Mouse (Mus musculus): Measurements from ENCODE around the gene Nrsn2. TPM values are rescaled to one million over a fixed set of nuclear protein-coding genes. Genes with fewer than 3 reads are reported as not detected.
A peak's percentile ranks its signal among the peaks of the same experiment; 100 is the strongest.

Nrsn2 gene
- polyA plus RNA-seq, 1 experiment from 2014 or later: 6.2 TPM

DNA sequence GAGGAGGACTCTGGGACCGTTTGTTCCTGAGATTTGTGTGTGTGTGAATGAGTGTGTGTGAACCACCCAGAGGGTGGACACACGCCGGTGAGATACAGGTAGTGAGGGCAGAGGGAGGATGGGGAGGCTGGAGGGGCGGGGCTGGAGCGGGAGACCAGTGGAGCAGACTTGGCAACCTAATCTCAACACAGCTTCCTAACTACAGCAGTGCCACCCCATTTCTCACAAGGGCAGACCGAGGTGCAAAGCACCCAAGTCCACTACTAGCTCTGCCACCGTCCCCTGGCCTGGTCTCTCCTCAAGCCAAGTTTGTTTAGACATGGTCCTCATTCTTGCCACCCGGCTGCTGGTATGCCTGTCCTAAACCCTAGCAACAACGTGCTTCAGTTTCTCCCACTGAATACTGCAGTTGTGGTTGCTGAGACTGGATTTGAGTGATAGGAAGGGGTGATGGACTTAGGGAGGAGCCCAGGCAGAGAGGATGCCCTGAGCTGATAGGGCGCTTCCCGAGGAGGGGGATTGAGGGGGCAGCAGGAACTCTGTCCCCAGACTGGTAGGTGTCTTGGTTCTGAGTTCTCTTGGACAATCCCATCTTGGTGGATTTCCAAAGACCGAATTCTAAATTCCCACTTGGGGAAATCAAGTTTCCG, 19.0 kb upstream of the Nrsn2 start:
- ATAC-seq (ENCODE audit: low FRiP score) (no peak), DNase-seq (ENCODE audit: low spot score, missing footprints) (peak; percentile 94)
- H3K4me1 ChIP-seq (ENCODE audit: control insufficient read depth, insufficient read depth, low read length): peaks cover 34% of the 10 kb centered on the region
- WGBS: 20% methylated on average over 13 of the region's 13 CpGs
- peak overlapping the region; percentile 9; the same call in 1 of the 2 replicates for H3K27ac ChIP-seq (ENCODE audit: low read depth, low read length)
- H3K9me3 ChIP-seq (ENCODE audit: control insufficient read depth, low read length): no peaks in the 10 kb centered on the region
- peak overlapping the region; percentile 98 for H3K9ac ChIP-seq (ENCODE audit: low read length)
- peak overlapping the region; percentile 90 for H3K4me3 ChIP-seq (ENCODE audit: low read depth, low read length)
- H3K36me3 ChIP-seq (ENCODE audit: control insufficient read depth, insufficient read depth, low read length): no peaks in the 10 kb centered on the region
- H3K27me3 ChIP-seq (ENCODE audit: control insufficient read depth, insufficient read depth, low read length): no peaks in the 10 kb centered on the region
- H3K4me2 ChIP-seq: peak overlapping the region; percentile 92

GRCm38 (mm10) chr2:152393225-152394017, 17.0 kb upstream of the Nrsn2 start:
- no peak overlapping the region for H3K4me3 ChIP-seq (ENCODE audit: low read depth, low read length)
- no peaks in the 10 kb centered on the region for H3K9me3 ChIP-seq (ENCODE audit: control insufficient read depth, low read length)
- H3K9ac ChIP-seq (ENCODE audit: low read length): no peak overlapping the region
- no peaks in the 10 kb centered on the region for H3K27me3 ChIP-seq (ENCODE audit: control insufficient read depth, insufficient read depth, low read length)
- no peak overlapping the region for H3K27ac ChIP-seq (ENCODE audit: low read depth, low read length)
- ATAC-seq (ENCODE audit: low FRiP score): no peak
- WGBS: 45% methylated on average over 9 of the region's 9 CpGs
- no peak overlapping the region for H3K4me2 ChIP-seq
- H3K4me1 ChIP-seq (ENCODE audit: control insufficient read depth, insufficient read depth, low read length): peaks cover 21% of the 10 kb centered on the region
- H3K36me3 ChIP-seq (ENCODE audit: control insufficient read depth, insufficient read depth, low read length): no peaks in the 10 kb centered on the region
- peak; percentile 79 for DNase-seq (ENCODE audit: low spot score, missing footprints)

GRCm38 (mm10) chr2:152392786-152393185, 16.3 kb upstream of the Nrsn2 start:
- H3K9ac ChIP-seq (ENCODE audit: low read length): no peak overlapping the region
- ATAC-seq (ENCODE audit: low FRiP score): no peak
- 8% methylated on average over 3 of the region's 3 CpGs for WGBS
- no peaks in the 10 kb centered on the region for H3K36me3 ChIP-seq (ENCODE audit: control insufficient read depth, insufficient read depth, low read length)
- H3K4me1 ChIP-seq (ENCODE audit: control insufficient read depth, insufficient read depth, low read length): peaks cover 19% of the 10 kb centered on the region
- DNase-seq (ENCODE audit: low spot score, missing footprints): peak; percentile 90
- H3K4me2 ChIP-seq: no peak overlapping the region
- no peak overlapping the region for H3K4me3 ChIP-seq (ENCODE audit: low read depth, low read length)
- no peaks in the 10 kb centered on the region for H3K9me3 ChIP-seq (ENCODE audit: control insufficient read depth, low read length)
- H3K27ac ChIP-seq (ENCODE audit: low read depth, low read length): no peak overlapping the region
- no peaks in the 10 kb centered on the region for H3K27me3 ChIP-seq (ENCODE audit: control insufficient read depth, insufficient read depth, low read length)

- 88% methylated on average over 4 of the region's 4 CpGs for WGBS
- Histone ChIP-seq H3K4me1 (ENCODE audit: control insufficient read depth, insufficient read depth, low read length) (no peaks in the 10 kb centered on the region), H3K4me3 (ENCODE audit: low read depth, low read length) (no peak overlapping the region), H3K9me3 (ENCODE audit: control insufficient read depth, low read length) (no peaks in the 10 kb centered on the region), H3K9ac (ENCODE audit: low read length) (no peak overlapping the region), H3K36me3 (ENCODE audit: control insufficient read depth, insufficient read depth, low read length) (no peaks in the 10 kb centered on the region), H3K27me3 (ENCODE audit: control insufficient read depth, insufficient read depth, low read length) (no peaks in the 10 kb centered on the region), H3K27ac (ENCODE audit: low read depth, low read length) (no peak overlapping the region), H3K4me2 (no peak overlapping the region)
- peak; percentile 8 for DNase-seq (ENCODE audit: low spot score, missing footprints)
- ATAC-seq (ENCODE audit: low FRiP score): no peak
These were observed 7.8 kb upstream of the Nrsn2 start for GRCm38 (mm10) chr2:152384191-152384590.

DNA sequence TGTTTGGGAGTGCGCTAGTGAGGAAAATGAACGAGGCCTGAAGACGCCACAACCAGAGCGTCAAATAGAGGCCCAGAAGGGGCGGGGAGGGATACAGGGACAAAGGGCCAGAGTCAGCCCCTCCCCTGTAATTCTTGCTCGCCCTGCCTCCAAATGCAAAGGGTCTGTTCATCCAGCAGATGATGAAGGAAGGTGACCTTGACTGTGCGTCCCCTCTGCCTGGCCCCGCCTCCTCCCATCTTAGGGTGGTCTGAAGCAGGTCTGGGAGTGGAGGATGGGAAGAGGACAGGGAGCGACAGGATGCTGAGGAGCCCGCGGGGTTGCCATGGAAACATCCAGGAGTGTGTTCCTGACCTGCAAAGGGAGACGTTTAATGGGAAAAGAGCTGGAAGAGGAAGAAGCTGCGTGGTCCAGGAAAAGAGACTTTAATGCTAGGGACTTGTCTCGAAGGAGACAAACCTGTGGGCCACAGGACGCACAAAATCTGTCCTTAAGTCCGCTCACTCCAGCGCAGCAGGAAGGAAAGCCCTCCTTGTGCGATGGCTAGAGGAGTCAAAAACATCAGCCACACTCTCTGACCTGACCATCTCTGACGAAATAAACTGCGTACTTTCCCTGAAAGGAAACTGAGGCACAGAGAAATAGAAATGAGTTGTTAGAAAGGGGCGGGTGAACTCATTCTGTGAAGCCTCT, 640 bp downstream of the Nrsn2 start:
- Histone ChIP-seq H3K27ac (ENCODE audit: low read depth, low read length) (peak overlapping the region; percentile 72), H3K9ac (ENCODE audit: low read length) (peak overlapping the region; percentile 28), H3K36me3 (ENCODE audit: control insufficient read depth, insufficient read depth, low read length) (no peaks in the 10 kb centered on the region), H3K9me3 (ENCODE audit: control insufficient read depth, low read length) (no peaks in the 10 kb centered on the region), H3K4me3 (ENCODE audit: low read depth, low read length) (peak overlapping the region; percentile 16), H3K4me2 (peak overlapping the region; percentile 44), H3K27me3 (ENCODE audit: control insufficient read depth, insufficient read depth, low read length) (peaks cover 5% of the 10 kb centered on the region; the same call in 1 of the 2 replicates), H3K4me1 (ENCODE audit: control insufficient read depth, insufficient read depth, low read length) (peaks cover 14% of the 10 kb centered on the region)
- WGBS: 2% methylated on average over 21 of the region's 21 CpGs
- DNase-seq (ENCODE audit: low spot score, missing footprints) (peak; percentile 89), ATAC-seq (ENCODE audit: low FRiP score) (peak; percentile 91)

- Histone ChIP-seq H3K27me3 (ENCODE audit: control insufficient read depth, insufficient read depth, low read length) (peaks cover 5% of the 10 kb centered on the region; the same call in 1 of the 2 replicates), H3K27ac (ENCODE audit: low read depth, low read length) (no peak overlapping the region), H3K9me3 (ENCODE audit: control insufficient read depth, low read length) (no peaks in the 10 kb centered on the region), H3K36me3 (ENCODE audit: control insufficient read depth, insufficient read depth, low read length) (no peaks in the 10 kb centered on the region), H3K4me3 (ENCODE audit: low read depth, low read length) (no peak overlapping the region), H3K9ac (ENCODE audit: low read length) (no peak overlapping the region), H3K4me1 (ENCODE audit: control insufficient read depth, insufficient read depth, low read length) (peaks cover 14% of the 10 kb centered on the region), H3K4me2 (no peak overlapping the region)
- DNase-seq (ENCODE audit: low spot score, missing footprints) (no peak), ATAC-seq (ENCODE audit: low FRiP score) (no peak)
- WGBS: 89% methylated on average over 9 of the region's 9 CpGs
These were observed 2.9 kb downstream of the Nrsn2 start for GRCm38 (mm10) chr2:152373547-152373946.

DNA sequence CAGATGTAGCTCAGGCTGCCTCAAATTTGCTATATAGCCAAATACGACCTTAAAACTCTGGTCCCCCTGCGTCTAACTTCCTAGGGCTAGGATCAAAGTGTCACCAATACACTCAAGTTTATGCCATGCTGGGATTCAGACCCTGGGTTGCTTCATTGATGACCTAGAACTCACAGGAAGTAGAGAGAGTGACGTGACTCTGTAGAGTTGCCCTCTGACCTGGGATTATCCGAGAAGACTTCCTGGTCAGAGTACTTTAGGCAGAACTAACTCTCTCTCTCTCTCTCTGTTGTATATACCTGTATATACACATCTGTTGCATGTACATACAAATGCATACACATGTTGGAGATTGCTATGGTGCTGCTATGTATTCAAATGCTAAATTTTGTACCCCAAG, 3.8 kb downstream of the Nrsn2 start:
- H3K9me3 ChIP-seq (ENCODE audit: control insufficient read depth, low read length): no peaks in the 10 kb centered on the region
- H3K27me3 ChIP-seq (ENCODE audit: control insufficient read depth, insufficient read depth, low read length): peaks cover 5% of the 10 kb centered on the region; the same call in 1 of the 2 replicates
- H3K4me1 ChIP-seq (ENCODE audit: control insufficient read depth, insufficient read depth, low read length): peaks cover 14% of the 10 kb centered on the region
- H3K4me2 ChIP-seq: no peak overlapping the region
- ATAC-seq (ENCODE audit: low FRiP score) (no peak), DNase-seq (ENCODE audit: low spot score, missing footprints) (peak; percentile 61)
- H3K27ac ChIP-seq (ENCODE audit: low read depth, low read length): no peak overlapping the region
- H3K36me3 ChIP-seq (ENCODE audit: control insufficient read depth, insufficient read depth, low read length): no peaks in the 10 kb centered on the region
- H3K9ac ChIP-seq (ENCODE audit: low read length): no peak overlapping the region
- WGBS: 67% methylated on average over 4 of the region's 4 CpGs
- no peak overlapping the region for H3K4me3 ChIP-seq (ENCODE audit: low read depth, low read length)

DNA sequence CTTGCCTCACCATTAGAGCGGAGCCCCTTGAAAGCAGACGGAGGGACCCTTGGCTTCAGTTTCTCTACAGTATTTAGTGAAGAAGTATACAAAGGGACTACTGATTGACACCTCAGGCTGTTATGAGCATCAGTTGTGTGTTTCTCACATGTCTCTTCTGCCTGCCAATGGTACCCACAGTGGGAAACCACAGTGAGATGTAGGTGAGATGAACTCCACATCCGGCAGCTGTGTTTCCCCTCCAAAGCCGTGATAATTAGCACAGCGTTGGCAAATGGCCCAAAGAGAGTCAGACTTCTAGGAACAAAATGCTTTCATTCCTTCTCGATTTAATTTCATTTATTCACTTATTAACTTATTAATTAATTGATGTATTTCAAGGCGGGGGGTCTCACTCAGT, 4.3 kb downstream of the Nrsn2 start:
- no peak overlapping the region for H3K27ac ChIP-seq (ENCODE audit: low read depth, low read length)
- H3K36me3 ChIP-seq (ENCODE audit: control insufficient read depth, insufficient read depth, low read length): no peaks in the 10 kb centered on the region
- H3K4me1 ChIP-seq (ENCODE audit: control insufficient read depth, insufficient read depth, low read length): peaks cover 14% of the 10 kb centered on the region
- H3K9me3 ChIP-seq (ENCODE audit: control insufficient read depth, low read length): no peaks in the 10 kb centered on the region
- no peak for DNase-seq (ENCODE audit: low spot score, missing footprints)
- no peak overlapping the region for H3K4me3 ChIP-seq (ENCODE audit: low read depth, low read length)
- H3K4me2 ChIP-seq: no peak overlapping the region
- ATAC-seq (ENCODE audit: low FRiP score): no peak
- 91% methylated on average over 7 of the region's 7 CpGs for WGBS
- peaks cover 5% of the 10 kb centered on the region; the same call in 1 of the 2 replicates for H3K27me3 ChIP-seq (ENCODE audit: control insufficient read depth, insufficient read depth, low read length)
- no peak overlapping the region for H3K9ac ChIP-seq (ENCODE audit: low read length)
